Mouse (Mus musculus) liver, embryonic 15.5 days (tissue): ENCODE results near the gene Krt1. TPM values are rescaled to one million over a fixed set of nuclear protein-coding genes. Genes with fewer than 3 reads are reported as not detected.

Experiments used
- ATAC-seq: fragments of 200-750 bp; cut with Nextera tagmentation; 2 replicates; pipeline ENCODE4 v1.8.0; 2017; ENCODE audit warnings: moderate number of reproducible peaks, mild to moderate bottlenecking, moderate library complexity; ENCODE audit not compliant: insufficient read depth
- H3K27ac ChIP-seq: fragments of 300-500 bp; sonication (generic); replicated peaks from 2 replicates; pipeline ENCODE4 v1.5.1; 2015; ENCODE audit warnings: mild to moderate bottlenecking, inconsistent platforms
- H3K27me3 ChIP-seq: fragments of 300-500 bp; sonication (generic); 2 replicates; pipeline ENCODE4 v1.6.1; 2015; ENCODE audit warnings: mild to moderate bottlenecking, inconsistent platforms
- H3K36me3 ChIP-seq: fragments of 300-500 bp; sonication (generic); replicated peaks from 2 replicates; pipeline ENCODE4 v1.6.1; 2015; ENCODE audit warnings: moderate library complexity, mild to moderate bottlenecking, inconsistent platforms
- H3K4me1 ChIP-seq: fragments of 300-500 bp; sonication (generic); replicated peaks from 2 replicates; pipeline ENCODE4 v1.6.1; 2015; ENCODE audit warnings: inconsistent platforms
- H3K4me2 ChIP-seq: fragments of 300-500 bp; sonication (generic); 2 replicates; pipeline ENCODE4 v1.6.1; 2015; ENCODE audit warnings: moderate library complexity, mild to moderate bottlenecking, inconsistent platforms
- H3K4me3 ChIP-seq: fragments of 300-500 bp; sonication (generic); replicated peaks from 2 replicates; pipeline ENCODE4 v1.5.1; 2015; ENCODE audit warnings: mild to moderate bottlenecking, inconsistent platforms
- H3K9ac ChIP-seq: fragments of 300-500 bp; sonication (generic); 2 replicates; pipeline ENCODE4 v1.6.1; 2015; ENCODE audit warnings: moderate library complexity, mild to moderate bottlenecking, inconsistent platforms
- H3K9me3 ChIP-seq: fragments of 300-500 bp; sonication (generic); replicated peaks from 2 replicates; pipeline ENCODE4 v1.6.1; 2016; ENCODE audit warnings: inconsistent platforms
- WGBS: fragments of 180-500 bp; shearing (Covaris S2); methylation state at CpG from one replicate; pipeline ENCODE4 v1.1.7; 2015; ENCODE audit warnings: mixed read lengths; ENCODE audit not compliant: insufficient replicate concordance; 5-methylcytosine and 5-hydroxymethylcytosine counted together
- polyA plus RNA-seq: library from polyadenylated mRNA; unstranded; fragments of >200 nt; fragmentation: Nextera tagmentation; extraction: Ambion mirVana; gene quantifications from 2 replicates; pipeline ENCODE4 v1.2.1, GENCODE M21; 2015

Krt1 gene
- 0.08 and 0.70 TPM in 2 replicates for polyA plus RNA-seq

- H3K9ac ChIP-seq: no peak within 1 kb of the TSS
- H3K27ac ChIP-seq: no peak within 1 kb of the TSS
- WGBS: 61% methylated on average over 6 of the region's 6 CpGs
- H3K27me3 ChIP-seq: peaks cover 66% of the 10 kb centered on the region
- no peaks in the 10 kb centered on the region for H3K4me1 ChIP-seq
- no peak within 1 kb of the TSS for H3K4me2 ChIP-seq
- no peaks in the 10 kb centered on the region for H3K36me3 ChIP-seq
- H3K4me3 ChIP-seq: no peak within 1 kb of the TSS
- no peaks in the 10 kb centered on the region for H3K9me3 ChIP-seq
- ATAC-seq: no peak
These were observed at the start of gene Krt1 for GRCm38 (mm10) chr15:101850694-101851093. Gene Krt1 (minus strand): TSS chr15:101850794.

- ATAC-seq: no peak
- 60% methylated on average over 4 of the region's 4 CpGs for WGBS
- no peaks in the 10 kb centered on the region for H3K9me3 ChIP-seq
- no peak overlapping the region for H3K27ac ChIP-seq
- H3K27me3 ChIP-seq: peaks cover 4% of the 10 kb centered on the region; the same call in 1 of the 2 replicates
- H3K4me3 ChIP-seq: no peak overlapping the region
- H3K9ac ChIP-seq: no peak overlapping the region
- H3K4me1 ChIP-seq: no peaks in the 10 kb centered on the region
- H3K36me3 ChIP-seq: no peaks in the 10 kb centered on the region
- H3K4me2 ChIP-seq: no peak overlapping the region
These were observed 44.6 kb upstream of the Krt1 start for GRCm38 (mm10) chr15:101895216-101895615.

- no peaks in the 10 kb centered on the region for H3K9me3 ChIP-seq
- 34% methylated on average over 4 of the region's 4 CpGs for WGBS
- H3K36me3 ChIP-seq: no peaks in the 10 kb centered on the region
- H3K4me3 ChIP-seq: no peak within 1 kb of the TSS
- no peak within 1 kb of the TSS for H3K27ac ChIP-seq
- no peak within 1 kb of the TSS for H3K4me2 ChIP-seq
- no peaks in the 10 kb centered on the region for H3K4me1 ChIP-seq
- H3K27me3 ChIP-seq: peaks cover 6% of the 10 kb centered on the region
- ATAC-seq: no peak
- no peak within 1 kb of the TSS for H3K9ac ChIP-seq
These were observed 42.2 kb upstream of the Krt1 start, which contains the start of gene Krt76 for GRCm38 (mm10) chr15:101892820-101893219. Gene Krt76 (minus strand): TSS chr15:101892920.

GRCm38 (mm10) chr15:101879776-101880175 is 29.2 kb upstream of the Krt1 start:
- Histone ChIP-seq H3K4me3 (no peak overlapping the region), H3K27me3 (peaks cover 11% of the 10 kb centered on the region; the same call in 1 of the 2 replicates), H3K9me3 (no peaks in the 10 kb centered on the region), H3K36me3 (no peaks in the 10 kb centered on the region), H3K9ac (no peak overlapping the region), H3K4me2 (no peak overlapping the region), H3K4me1 (no peaks in the 10 kb centered on the region), H3K27ac (no peak overlapping the region)
- no peak for ATAC-seq
- WGBS: 28% methylated on average over 11 of the region's 11 CpGs

- Histone ChIP-seq H3K4me2 (no peak overlapping the region), H3K4me3 (no peak overlapping the region), H3K27me3 (peaks cover 6% of the 10 kb centered on the region; the same call in 1 of the 2 replicates), H3K36me3 (no peaks in the 10 kb centered on the region), H3K9ac (no peak overlapping the region), H3K9me3 (no peaks in the 10 kb centered on the region), H3K4me1 (no peaks in the 10 kb centered on the region), H3K27ac (no peak overlapping the region)
- 49% methylated on average over 2 of the region's 2 CpGs for WGBS
- ATAC-seq: no peak
These were observed 27.4 kb upstream of the Krt1 start for GRCm38 (mm10) chr15:101878041-101878440.

- H3K4me2 ChIP-seq: no peak overlapping the region
- no peaks in the 10 kb centered on the region for H3K9me3 ChIP-seq
- no peak overlapping the region for H3K27ac ChIP-seq
- H3K4me1 ChIP-seq: no peaks in the 10 kb centered on the region
- no peaks in the 10 kb centered on the region for H3K36me3 ChIP-seq
- no peak for ATAC-seq
- H3K27me3 ChIP-seq: peaks cover 10% of the 10 kb centered on the region
- H3K9ac ChIP-seq: no peak overlapping the region
- H3K4me3 ChIP-seq: no peak overlapping the region
- 54% methylated on average over 1 of the region's 1 CpGs for WGBS
These were observed 23.8 kb upstream of the Krt1 start for GRCm38 (mm10) chr15:101874383-101874782.

- no peaks in the 10 kb centered on the region for H3K9me3 ChIP-seq
- no peak overlapping the region for H3K9ac ChIP-seq
- H3K4me2 ChIP-seq: no peak overlapping the region
- H3K27me3 ChIP-seq: peaks cover 10% of the 10 kb centered on the region
- no peaks in the 10 kb centered on the region for H3K4me1 ChIP-seq
- WGBS: 48% methylated on average over 4 of the region's 4 CpGs
- ATAC-seq: no peak
- H3K27ac ChIP-seq: no peak overlapping the region
- no peak overlapping the region for H3K4me3 ChIP-seq
- no peaks in the 10 kb centered on the region for H3K36me3 ChIP-seq
These were observed 22.6 kb upstream of the Krt1 start for GRCm38 (mm10) chr15:101873231-101873630.

- H3K27me3 ChIP-seq: peaks cover 7% of the 10 kb centered on the region
- 33% methylated on average over 6 of the region's 6 CpGs for WGBS
- H3K4me2 ChIP-seq: no peak within 1 kb of the TSS
- no peak within 1 kb of the TSS for H3K9ac ChIP-seq
- no peaks in the 10 kb centered on the region for H3K9me3 ChIP-seq
- H3K4me1 ChIP-seq: no peaks in the 10 kb centered on the region
- no peak within 1 kb of the TSS for H3K4me3 ChIP-seq
- no peak within 1 kb of the TSS for H3K27ac ChIP-seq
- H3K36me3 ChIP-seq: no peaks in the 10 kb centered on the region
- no peak for ATAC-seq
These were observed 18.8 kb upstream of the Krt1 start, which contains the start of gene Krt77 for GRCm38 (mm10) chr15:101869431-101869830. Gene Krt77 (minus strand): TSS chr15:101869705.

GRCm38 (mm10) chr15:101866754-101867153 is 16.2 kb upstream of the Krt1 start:
- Histone ChIP-seq H3K4me2 (no peak overlapping the region), H3K36me3 (no peaks in the 10 kb centered on the region), H3K9me3 (no peaks in the 10 kb centered on the region), H3K4me3 (no peak overlapping the region), H3K27ac (no peak overlapping the region), H3K9ac (no peak overlapping the region), H3K4me1 (no peaks in the 10 kb centered on the region), H3K27me3 (peaks cover 14% of the 10 kb centered on the region)
- 59% methylated on average over 7 of the region's 7 CpGs for WGBS
- ATAC-seq: no peak

- H3K9me3 ChIP-seq: no peaks in the 10 kb centered on the region
- 45% methylated on average over 13 of the region's 13 CpGs for WGBS
- H3K4me2 ChIP-seq: no peak overlapping the region
- ATAC-seq: no peak
- no peak overlapping the region for H3K9ac ChIP-seq
- no peaks in the 10 kb centered on the region for H3K36me3 ChIP-seq
- no peak overlapping the region for H3K4me3 ChIP-seq
- no peaks in the 10 kb centered on the region for H3K4me1 ChIP-seq
- no peak overlapping the region for H3K27ac ChIP-seq
- H3K27me3 ChIP-seq: peaks cover 66% of the 10 kb centered on the region
These were observed 10.0 kb upstream of the Krt1 start for GRCm38 (mm10) chr15:101860421-101861130.

GRCm38 (mm10) chr15:101859735-101860170 is 9.2 kb upstream of the Krt1 start:
- ATAC-seq: no peak
- no peak overlapping the region for H3K27ac ChIP-seq
- peaks cover 69% of the 10 kb centered on the region for H3K27me3 ChIP-seq
- no peaks in the 10 kb centered on the region for H3K36me3 ChIP-seq
- no peak overlapping the region for H3K9ac ChIP-seq
- peak overlapping the region; percentile 55 for H3K4me2 ChIP-seq
- under 1% methylated on average over 33 of the region's 33 CpGs for WGBS
- H3K4me3 ChIP-seq: peak overlapping the region; percentile 17; the same call in 1 of the 2 replicates
- H3K9me3 ChIP-seq: no peaks in the 10 kb centered on the region
- H3K4me1 ChIP-seq: no peaks in the 10 kb centered on the region
